Mouse (Mus musculus): Measurements from ENCODE around the gene Gm13723. TPM values are rescaled to one million over a fixed set of nuclear protein-coding genes. Genes with fewer than 3 reads are reported as not detected.

Gm13723 gene
- polyA plus RNA-seq (2014; fragmentation: Illumina TruSeq; extraction: RNeasy Lipid Tissue Mini Kit (QIAGEN cat#74804); ENCODE audit: low read depth, low replicate concordance), result not detected

DNA sequence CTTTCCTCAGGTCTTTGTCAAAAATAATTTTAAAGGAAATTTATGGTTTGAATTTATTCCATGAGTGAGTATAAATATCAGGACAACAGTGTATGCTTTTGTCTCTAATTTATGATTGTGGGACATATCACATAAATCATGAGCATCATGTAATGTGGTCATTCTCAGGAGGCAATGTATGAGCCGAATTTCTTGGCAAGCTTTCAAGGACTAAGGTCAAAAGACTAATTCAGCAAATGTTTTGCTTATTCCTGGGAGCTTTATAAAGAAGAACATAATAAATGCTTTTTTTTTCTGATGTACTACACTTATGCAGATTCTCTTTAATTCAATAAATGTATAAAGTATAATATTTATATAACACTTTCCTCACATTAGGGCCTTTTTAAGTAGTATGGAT, at the start of gene Gm13723:
Gm13723 (minus strand) TSS at position 101 of the 400 bp plus-strand sequence.

DNA sequence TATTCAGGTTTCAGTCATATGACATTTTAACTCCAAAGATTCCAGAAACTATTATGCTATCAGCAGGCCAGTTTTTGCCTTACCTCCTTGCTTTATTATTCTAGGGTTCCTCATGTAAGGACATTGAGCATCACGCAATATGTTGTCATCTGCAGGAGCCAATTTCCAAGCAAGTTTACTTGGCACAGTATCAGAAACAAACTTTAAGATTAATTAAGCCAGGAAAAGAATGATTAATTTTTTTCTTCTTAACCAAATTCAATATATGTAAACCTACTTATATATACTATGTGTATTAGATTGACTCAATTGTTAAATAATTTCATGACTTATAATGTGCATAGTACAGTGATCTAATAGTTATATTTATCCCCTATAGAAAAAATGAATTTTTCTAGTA, 17.5 kb upstream of the Gm13723 start, which contains the start of gene Olfr1097:
Olfr1097 (minus strand) TSS at position 101 of the 400 bp plus-strand sequence.

DNA sequence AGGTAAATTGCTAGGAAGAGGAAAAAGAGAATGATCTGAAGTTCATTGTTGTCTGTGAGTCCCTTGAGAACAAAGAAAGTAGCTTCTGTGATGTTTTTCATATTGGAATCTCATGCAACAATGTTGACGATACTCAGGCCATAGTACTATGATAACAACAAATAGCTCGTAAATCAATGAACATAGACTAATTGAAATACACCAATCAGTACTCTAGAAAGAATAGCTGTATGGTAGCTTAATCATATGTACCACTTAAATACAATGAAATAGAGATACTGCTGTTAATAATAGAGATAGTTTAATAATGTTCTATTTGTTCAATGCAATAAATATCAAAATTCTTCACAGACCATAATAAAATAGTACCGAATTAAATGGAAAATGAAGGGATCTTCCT, 23.0 kb downstream of the Gm13723 start, which contains the start of gene Olfr1095:
Olfr1095 (minus strand) TSS at position 101 of the 400 bp plus-strand sequence.

DNA sequence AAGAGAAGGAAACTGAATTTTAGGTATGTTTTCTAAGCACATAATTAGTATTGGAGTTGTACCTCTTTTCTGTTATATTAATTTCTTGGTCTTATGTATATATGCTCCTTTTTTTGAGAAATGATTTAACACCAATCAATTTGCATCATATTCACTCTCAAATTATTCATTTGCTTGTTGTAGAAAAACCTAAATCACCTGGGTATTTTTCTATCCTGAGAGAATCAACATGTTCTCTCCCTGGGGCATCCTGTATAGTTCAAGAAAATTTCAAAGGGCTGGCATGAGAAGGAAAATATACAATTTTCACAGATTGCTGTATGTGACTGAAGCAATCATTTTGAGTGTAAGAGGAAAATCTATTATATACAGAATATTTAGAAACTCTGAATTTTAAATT, 50.2 kb downstream of the Gm13723 start, which contains the start of gene Olfr1094:
Olfr1094 (plus strand) TSS at position 301 of the 400 bp plus-strand sequence.

Other genes with a start within 250 kb of the Gm13723 start
- gene Olfr1084, start 235.1 kb downstream of the Gm13723 start, polyA plus RNA-seq (2014; fragmentation: Illumina TruSeq; extraction: RNeasy Lipid Tissue Mini Kit (QIAGEN cat#74804); ENCODE audit: low read depth, low replicate concordance), result not detected
- not detected for gene Olfr1085, start 212.8 kb downstream of the Gm13723 start, polyA plus RNA-seq (2014; fragmentation: Illumina TruSeq; extraction: RNeasy Lipid Tissue Mini Kit (QIAGEN cat#74804); ENCODE audit: low read depth, low replicate concordance)
- not detected for gene Olfr1086, start 194.7 kb downstream of the Gm13723 start, polyA plus RNA-seq (2014; fragmentation: Illumina TruSeq; extraction: RNeasy Lipid Tissue Mini Kit (QIAGEN cat#74804); ENCODE audit: low read depth, low replicate concordance)
- gene Olfr1087, start 176.4 kb downstream of the Gm13723 start, polyA plus RNA-seq (2014; fragmentation: Illumina TruSeq; extraction: RNeasy Lipid Tissue Mini Kit (QIAGEN cat#74804); ENCODE audit: low read depth, low replicate concordance), result not detected
- gene Olfr1089, start 141.1 kb downstream of the Gm13723 start, polyA plus RNA-seq (2014; fragmentation: Illumina TruSeq; extraction: RNeasy Lipid Tissue Mini Kit (QIAGEN cat#74804); ENCODE audit: low read depth, low replicate concordance), result not detected
- gene Olfr1090, start 115.8 kb downstream of the Gm13723 start, polyA plus RNA-seq (2014; fragmentation: Illumina TruSeq; extraction: RNeasy Lipid Tissue Mini Kit (QIAGEN cat#74804); ENCODE audit: low read depth, low replicate concordance), result not detected
- not detected for gene Olfr1093, start 92.3 kb downstream of the Gm13723 start, polyA plus RNA-seq (2014; fragmentation: Illumina TruSeq; extraction: RNeasy Lipid Tissue Mini Kit (QIAGEN cat#74804); ENCODE audit: low read depth, low replicate concordance)
- gene Olfr141, start 64.8 kb downstream of the Gm13723 start, polyA plus RNA-seq (2014; fragmentation: Illumina TruSeq; extraction: RNeasy Lipid Tissue Mini Kit (QIAGEN cat#74804); ENCODE audit: low read depth, low replicate concordance), result not detected
- gene Olfr1094, start 50.1 kb downstream of the Gm13723 start, polyA plus RNA-seq (2014; fragmentation: Illumina TruSeq; extraction: RNeasy Lipid Tissue Mini Kit (QIAGEN cat#74804); ENCODE audit: low read depth, low replicate concordance), result not detected
- not detected for gene Olfr1095, start 23.1 kb downstream of the Gm13723 start, polyA plus RNA-seq (2014; fragmentation: Illumina TruSeq; extraction: RNeasy Lipid Tissue Mini Kit (QIAGEN cat#74804); ENCODE audit: low read depth, low replicate concordance)
- gene Olfr1097, start 17.4 kb upstream of the Gm13723 start, polyA plus RNA-seq (2014; fragmentation: Illumina TruSeq; extraction: RNeasy Lipid Tissue Mini Kit (QIAGEN cat#74804); ENCODE audit: low read depth, low replicate concordance), result not detected
- not detected for gene Olfr1098, start 49.7 kb upstream of the Gm13723 start, polyA plus RNA-seq (2014; fragmentation: Illumina TruSeq; extraction: RNeasy Lipid Tissue Mini Kit (QIAGEN cat#74804); ENCODE audit: low read depth, low replicate concordance)
- not detected for gene Olfr1099, start 85.9 kb upstream of the Gm13723 start, polyA plus RNA-seq (2014; fragmentation: Illumina TruSeq; extraction: RNeasy Lipid Tissue Mini Kit (QIAGEN cat#74804); ENCODE audit: low read depth, low replicate concordance)
- gene Olfr1100, start 105.2 kb upstream of the Gm13723 start, polyA plus RNA-seq (2014; fragmentation: Illumina TruSeq; extraction: RNeasy Lipid Tissue Mini Kit (QIAGEN cat#74804); ENCODE audit: low read depth, low replicate concordance), result not detected
- not detected for gene Olfr1101, start 116.4 kb upstream of the Gm13723 start, polyA plus RNA-seq (2014; fragmentation: Illumina TruSeq; extraction: RNeasy Lipid Tissue Mini Kit (QIAGEN cat#74804); ENCODE audit: low read depth, low replicate concordance)
- gene Olfr1102, start 123.6 kb upstream of the Gm13723 start, polyA plus RNA-seq (2014; fragmentation: Illumina TruSeq; extraction: RNeasy Lipid Tissue Mini Kit (QIAGEN cat#74804); ENCODE audit: low read depth, low replicate concordance), result not detected
- not detected for gene Olfr1104, start 152.3 kb upstream of the Gm13723 start, polyA plus RNA-seq (2014; fragmentation: Illumina TruSeq; extraction: RNeasy Lipid Tissue Mini Kit (QIAGEN cat#74804); ENCODE audit: low read depth, low replicate concordance)
- not detected for gene Olfr1105, start 161.7 kb upstream of the Gm13723 start, polyA plus RNA-seq (2014; fragmentation: Illumina TruSeq; extraction: RNeasy Lipid Tissue Mini Kit (QIAGEN cat#74804); ENCODE audit: low read depth, low replicate concordance)
- gene Olfr1106, start 177.5 kb upstream of the Gm13723 start, polyA plus RNA-seq (2014; fragmentation: Illumina TruSeq; extraction: RNeasy Lipid Tissue Mini Kit (QIAGEN cat#74804); ENCODE audit: low read depth, low replicate concordance), result not detected
- gene Olfr1107, start 201.0 kb upstream of the Gm13723 start, polyA plus RNA-seq (2014; fragmentation: Illumina TruSeq; extraction: RNeasy Lipid Tissue Mini Kit (QIAGEN cat#74804); ENCODE audit: low read depth, low replicate concordance), result not detected
- gene Olfr1109, start 221.2 kb upstream of the Gm13723 start, polyA plus RNA-seq (2014; fragmentation: Illumina TruSeq; extraction: RNeasy Lipid Tissue Mini Kit (QIAGEN cat#74804); ENCODE audit: low read depth, low replicate concordance), result not detected
- not detected for gene Olfr259, start 239.8 kb upstream of the Gm13723 start, polyA plus RNA-seq (2014; fragmentation: Illumina TruSeq; extraction: RNeasy Lipid Tissue Mini Kit (QIAGEN cat#74804); ENCODE audit: low read depth, low replicate concordance)